Mouse (Mus musculus): ENCODE results near the gene 2610028H24Rik. TPM values are rescaled to one million over a fixed set of nuclear protein-coding genes. Genes with fewer than 3 reads are reported as not detected.

2610028H24Rik gene
- polyA plus RNA-seq, 1 experiment from 2014 or later, result not detected

DNA sequence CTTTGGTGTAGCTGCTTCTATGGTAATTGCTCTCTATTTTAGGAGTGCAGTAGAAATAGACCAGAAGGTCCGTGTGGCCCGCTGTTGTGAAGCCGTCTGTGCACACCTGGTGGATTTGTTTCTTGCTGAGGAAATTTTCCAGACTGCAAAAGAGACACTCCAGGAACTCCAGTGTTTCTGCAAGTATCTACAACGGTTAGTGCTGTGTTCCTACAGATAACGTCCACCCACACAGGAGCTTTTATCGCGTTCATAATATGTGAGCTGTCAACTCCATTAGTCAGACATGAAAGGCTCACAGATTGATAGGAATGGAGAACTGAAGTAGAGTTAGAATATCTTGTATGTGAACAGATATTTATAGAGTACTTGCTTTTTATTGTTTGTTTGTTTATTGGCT lies 47.5 kb downstream of the 2610028H24Rik start:
- Histone ChIP-seq H3K9ac (replicated peaks) (no peak overlapping the region), H3K36me3 (peaks cover 86% of the 10 kb centered on the region), H3K27ac (replicated peaks) (no peak overlapping the region), H3K9me3 (no peaks in the 10 kb centered on the region), H3K4me1 (no peaks in the 10 kb centered on the region), H3K4me2 (replicated peaks) (no peak overlapping the region), H3K27me3 (no peaks in the 10 kb centered on the region), H3K4me3 (no peak overlapping the region)
- WGBS, result 96% methylated on average over 7 of the region's 7 CpGs
- no peak for ATAC-seq (replicated peaks)

- 93% methylated on average over 4 of the region's 4 CpGs for WGBS
- no peak overlapping the region for H3K27ac ChIP-seq (replicated peaks)
- H3K9me3 ChIP-seq, result no peaks in the 10 kb centered on the region
- H3K36me3 ChIP-seq, result peaks cover 89% of the 10 kb centered on the region
- no peak overlapping the region for H3K9ac ChIP-seq (replicated peaks)
- H3K4me3 ChIP-seq, result no peak overlapping the region
- no peaks in the 10 kb centered on the region for H3K27me3 ChIP-seq
- ATAC-seq (replicated peaks), result no peak
- H3K4me2 ChIP-seq (replicated peaks), result no peak overlapping the region
- H3K4me1 ChIP-seq, result no peaks in the 10 kb centered on the region
These were observed 48.6 kb downstream of the 2610028H24Rik start for GRCm38 (mm10) chr10:76497522-76497921.

GRCm38 (mm10) chr10:76504271-76504943 lies 55.5 kb downstream of the 2610028H24Rik start:
- no peak overlapping the region for H3K4me2 ChIP-seq (replicated peaks)
- no peaks in the 10 kb centered on the region for H3K27me3 ChIP-seq
- no peaks in the 10 kb centered on the region for H3K4me1 ChIP-seq
- no peaks in the 10 kb centered on the region for H3K9me3 ChIP-seq
- 92% methylated on average over 11 of the region's 11 CpGs for WGBS
- H3K27ac ChIP-seq (replicated peaks), result no peak overlapping the region
- H3K9ac ChIP-seq (replicated peaks), result no peak overlapping the region
- H3K36me3 ChIP-seq, result peaks cover 90% of the 10 kb centered on the region
- ATAC-seq (replicated peaks), result no peak
- H3K4me3 ChIP-seq, result no peak overlapping the region

GRCm38 (mm10) chr10:76505865-76506264 lies 57.0 kb downstream of the 2610028H24Rik start:
- Histone ChIP-seq H3K9me3 (no peaks in the 10 kb centered on the region), H3K36me3 (peaks cover 83% of the 10 kb centered on the region), H3K27ac (replicated peaks) (no peak overlapping the region), H3K4me1 (no peaks in the 10 kb centered on the region), H3K4me3 (no peak overlapping the region), H3K9ac (replicated peaks) (no peak overlapping the region), H3K27me3 (no peaks in the 10 kb centered on the region), H3K4me2 (replicated peaks) (no peak overlapping the region)
- no peak for ATAC-seq (replicated peaks)
- WGBS, result 92% methylated on average over 7 of the region's 7 CpGs

Other genes with a start within 250 kb of the 2610028H24Rik start
- 250 and 269 TPM in 2 replicates for gene Prmt2, start 211.2 kb upstream of the 2610028H24Rik start, polyA plus RNA-seq (2015; fragmentation: Nextera tagmentation; extraction: Ambion mirVana)
- 0.93 and 1.0 TPM in 2 replicates for gene S100b, start 195.2 kb upstream of the 2610028H24Rik start, polyA plus RNA-seq (2015; fragmentation: Nextera tagmentation; extraction: Ambion mirVana)
- 13.4 and 16.4 TPM in 2 replicates for gene Dip2a, start 103.8 kb upstream of the 2610028H24Rik start, polyA plus RNA-seq (2015; fragmentation: Nextera tagmentation; extraction: Ambion mirVana)
- gene AC141477.1, start 8.6 kb upstream of the 2610028H24Rik start, polyA plus RNA-seq (2015; fragmentation: Nextera tagmentation; extraction: Ambion mirVana), result 1.6 TPM in 1 of 2 replicates, not detected in the other
- 10.6 and 12.7 TPM in 2 replicates for gene Pcnt, start 6.3 kb upstream of the 2610028H24Rik start, polyA plus RNA-seq (2015; fragmentation: Nextera tagmentation; extraction: Ambion mirVana)
- 67.5 and 72.5 TPM in 2 replicates for gene Mcm3ap, start 19.8 kb downstream of the 2610028H24Rik start, polyA plus RNA-seq (2015; fragmentation: Nextera tagmentation; extraction: Ambion mirVana)
- gene Ybey, start 20.0 kb downstream of the 2610028H24Rik start, polyA plus RNA-seq (2015; fragmentation: Nextera tagmentation; extraction: Ambion mirVana), result 6.7 and 7.1 TPM in 2 replicates
- 37.5 and 44.7 TPM in 2 replicates for gene Lss, start 82.5 kb downstream of the 2610028H24Rik start, polyA plus RNA-seq (2015; fragmentation: Nextera tagmentation; extraction: Ambion mirVana)
- gene Spatc1l, start 113.2 kb downstream of the 2610028H24Rik start, polyA plus RNA-seq (2015; fragmentation: Nextera tagmentation; extraction: Ambion mirVana), result not detected in 2 replicates
- 0.08 TPM in 1 of 2 replicates, not detected in the other for gene Ftcd, start 126.6 kb downstream of the 2610028H24Rik start, polyA plus RNA-seq (2015; fragmentation: Nextera tagmentation; extraction: Ambion mirVana)
- gene Col6a2, start 174.5 kb downstream of the 2610028H24Rik start, polyA plus RNA-seq (2015; fragmentation: Nextera tagmentation; extraction: Ambion mirVana), result 7.4 and 7.9 TPM in 2 replicates

Measured in forebrain, embryonic 15.5 days (tissue).